Mouse (Mus musculus) embryonic stem cell, embryonic (primary cell): ENCODE data around the gene Hist1h2bg.
"Not testable (repeated sequence)": the region's sequence is repeated elsewhere in the genome, so short reads cannot be mapped to it uniquely, and the experiment has no call there.

Source experiments
- CTCF ChIA-PET, 4 experiments: fragments of 300-600 bp in 2 of 4; fragments of 350-600 bp in 2 of 4; sonication (Branson Sonifier 250); formaldehyde crosslinking; loops; one replicate each; lab custom pipeline; 2022; ENCODE audit warnings: inconsistent platforms in 2 of 4; lab: Charles Lee
- POLR2A ChIA-PET, 4 experiments: fragments of 300-600 bp in 2 of 4; fragments of 350-600 bp in 2 of 4; sonication (Branson Sonifier 250); formaldehyde crosslinking; loops; one replicate each; lab custom pipeline; 2022; ENCODE audit warnings: antibody characterized with exemption in 4 of 4, inconsistent platforms in 1 of 4; lab: Charles Lee

Hist1h2bg gene

DNA sequence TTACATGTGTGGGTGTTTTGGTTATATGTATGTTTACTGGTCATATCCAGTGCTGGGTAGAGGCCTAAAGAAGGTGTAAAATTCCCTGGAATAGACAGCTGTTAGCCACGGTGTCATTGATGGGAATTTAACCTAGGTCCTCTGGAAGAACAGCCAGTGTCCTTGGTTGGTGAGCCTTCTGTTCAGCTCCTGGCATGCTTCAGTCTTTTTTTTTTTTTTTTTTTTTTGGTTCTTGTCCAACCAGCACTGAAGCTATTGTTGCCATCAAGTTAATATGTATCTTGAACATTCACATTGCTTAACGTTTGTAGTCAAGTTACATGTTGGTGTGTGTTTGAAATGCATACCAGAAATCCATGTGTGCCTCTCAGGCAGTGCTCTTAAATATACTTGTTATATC, 6.7 kb upstream of the Hist1h2bg start:
- ChIA-PET CTCF (interaction anchor here in 1 of 4 experiments (0.6 kb wide), 2 partner anchors 34 to 1522 kb away, joined by 5 read pairs; no protein-coding TSS in a partner anchor), POLR2A (interaction anchor here in 3 of 4 experiments (0.6 to 9.9 kb wide), 34 partner anchors 8 to 1847 kb away, joined by 3 to 217 read pairs (median 6); partner anchors contain the start of genes Hist1h4d (in 3 of the 3), Hist1h2ac (in 2 of the 3), Hist1h2ad (in 2 of the 3) and Hist1h2ae (in 2 of the 3))

- ChIA-PET CTCF (interaction anchor here in 1 of 4 experiments (0.6 kb wide), 1 partner anchor 47 kb away, joined by 15 read pairs; no protein-coding TSS in a partner anchor), POLR2A (interaction anchor here (0.6 to 22.3 kb wide), 121 partner anchors 8 to 1854 kb away, joined by 3 to 794 read pairs (median 6); partner anchors contain the start of genes Hist1h3e (in 4 of the 4), Hist1h4d (in 4 of the 4), Hist1h1a (in 3 of the 4) and Hist1h1c (in 3 of the 4))
Measured at GRCm38 (mm10) chr13:23570261-23571021, 755 bp upstream of the Hist1h2bg start.

GRCm38 (mm10) chr13:23571504-23572217, 465 bp downstream of the Hist1h2bg start:
- ChIA-PET POLR2A (interaction anchor here (0.5 to 22.3 kb wide), 134 partner anchors 9 to 1856 kb away, joined by 3 to 794 read pairs (median 6); partner anchors contain the start of genes Hist1h2ac (in 4 of the 4), Hist1h2bc (in 4 of the 4), Hist1h3e (in 4 of the 4) and Hist1h4d (in 4 of the 4)), CTCF (interaction anchor here in 1 of 4 experiments (0.6 kb wide), 1 partner anchor 38 kb away, joined by 3 read pairs; no protein-coding TSS in a partner anchor)

DNA sequence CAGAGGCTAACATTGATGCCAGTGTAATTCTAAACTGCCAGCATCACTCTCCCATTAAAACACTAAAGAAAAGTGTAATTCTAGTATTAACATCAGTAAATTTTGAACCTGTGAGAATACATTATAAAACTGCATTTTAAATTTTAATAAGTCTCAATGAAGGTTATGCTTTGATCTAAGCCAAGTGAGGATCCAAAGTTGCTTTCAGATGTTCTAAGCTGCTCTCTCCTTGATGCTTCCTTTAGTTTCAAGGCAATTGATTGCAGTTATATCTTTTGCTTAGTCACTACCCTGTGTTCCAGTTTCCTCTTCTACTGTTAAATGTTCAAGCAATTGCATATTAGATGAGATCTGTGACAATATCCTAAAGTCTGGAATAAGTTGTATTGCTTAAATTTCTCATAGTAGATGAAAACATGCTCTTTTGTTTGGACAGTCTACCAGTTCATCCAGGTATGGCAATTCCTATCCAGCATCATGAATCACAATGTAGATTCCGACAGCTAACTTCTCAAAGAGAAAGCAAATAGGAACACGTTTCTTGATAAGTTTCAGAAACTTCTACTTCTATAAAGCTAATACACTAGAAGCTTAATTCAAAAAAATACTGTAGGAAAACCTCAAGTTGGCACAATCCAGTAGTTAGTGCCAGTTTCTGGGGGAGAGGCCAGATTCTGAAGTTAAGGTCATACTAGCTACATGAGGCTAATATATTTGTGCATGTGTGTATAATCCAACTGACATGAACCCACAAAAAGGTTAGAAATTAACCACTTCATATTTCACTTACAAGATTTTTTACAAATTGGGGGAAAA, 1.2 kb downstream of the Hist1h2bg start:
- CTCF ChIA-PET = no interaction called here

DNA sequence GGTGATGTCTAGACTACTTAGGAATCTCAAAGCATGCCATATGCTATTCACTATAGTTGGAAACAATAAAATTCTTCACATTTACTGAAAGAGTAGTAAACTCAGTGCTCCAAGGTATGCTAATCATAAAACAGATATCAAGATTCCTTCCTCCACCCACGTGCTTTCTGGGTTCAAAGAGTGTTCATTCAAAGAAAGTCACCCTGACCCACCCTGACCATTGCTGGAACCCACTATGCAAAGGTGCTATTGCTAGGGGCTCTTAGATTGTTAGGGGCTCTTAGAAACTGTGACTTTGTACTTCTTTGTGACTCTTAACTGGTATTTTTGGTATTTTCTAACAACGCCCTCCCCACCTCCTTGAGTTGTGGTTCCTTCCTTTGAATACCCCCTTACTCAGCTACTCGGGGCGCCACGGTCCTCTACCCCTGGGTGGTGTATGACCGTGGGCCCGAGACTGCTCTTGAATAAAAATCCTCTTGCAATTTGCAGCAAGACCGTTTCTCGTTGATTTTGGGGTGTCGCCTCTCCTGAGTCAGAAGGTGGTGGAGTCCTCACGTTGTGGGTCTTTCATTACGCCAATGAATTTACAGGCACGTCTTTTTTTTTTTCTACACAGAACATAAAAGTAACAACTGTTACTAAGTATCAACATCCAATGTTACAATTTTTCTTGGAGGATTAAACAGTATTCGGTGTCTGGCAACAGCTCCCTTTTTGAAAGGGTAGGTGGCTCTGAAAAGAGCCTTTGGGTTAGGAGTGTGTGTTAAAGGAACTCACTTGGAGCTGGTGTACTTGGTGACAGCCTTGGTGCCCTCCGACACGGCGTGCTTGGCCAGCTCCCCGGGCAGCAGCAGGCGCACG, 2.1 kb downstream of the Hist1h2bg start:
- CTCF ChIA-PET = not testable (repeated sequence)
- POLR2A ChIA-PET = interaction anchor here (0.6 to 22.3 kb wide), 55 partner anchors 10 to 1540 kb away, joined by 3 to 794 read pairs (median 23); partner anchors contain the start of genes Hist1h4d (in 4 of the 4), Hist1h4f (in 4 of the 4), Hist1h1c (in 3 of the 4) and Hist1h1d (in 3 of the 4)

More for the DNA sequence above, 1.2 kb downstream of the Hist1h2bg start:
- POLR2A ChIA-PET = interaction anchor here (0.5 to 22.3 kb wide), 70 partner anchors 10 to 1851 kb away, joined by 3 to 794 read pairs (median 16); partner anchors contain the start of genes Hist1h4d (in 4 of the 4), Hist1h1c (in 3 of the 4), Hist1h1d (in 3 of the 4) and Hist1h2ac (in 3 of the 4)

GRCm38 (mm10) chr13:23573898-23574524, 2.8 kb downstream of the Hist1h2bg start, which contains the start of the genes Hist1h2bf and Hist1h2ad:
TSS of gene Hist1h2bf (minus strand) at chr13:23574196.
TSS of gene Hist1h2ad (plus strand) at chr13:23574381.
- POLR2A ChIA-PET = interaction anchor here (0.7 to 22.3 kb wide), 38 partner anchors 10 to 1539 kb away, joined by 3 to 794 read pairs (median 36); partner anchors contain the start of genes Hist1h4f (in 4 of the 4), Hist1h1d (in 3 of the 4), Hist1h2ac (in 3 of the 4) and Hist1h2bc (in 3 of the 4)
- CTCF ChIA-PET = not testable (repeated sequence)

DNA sequence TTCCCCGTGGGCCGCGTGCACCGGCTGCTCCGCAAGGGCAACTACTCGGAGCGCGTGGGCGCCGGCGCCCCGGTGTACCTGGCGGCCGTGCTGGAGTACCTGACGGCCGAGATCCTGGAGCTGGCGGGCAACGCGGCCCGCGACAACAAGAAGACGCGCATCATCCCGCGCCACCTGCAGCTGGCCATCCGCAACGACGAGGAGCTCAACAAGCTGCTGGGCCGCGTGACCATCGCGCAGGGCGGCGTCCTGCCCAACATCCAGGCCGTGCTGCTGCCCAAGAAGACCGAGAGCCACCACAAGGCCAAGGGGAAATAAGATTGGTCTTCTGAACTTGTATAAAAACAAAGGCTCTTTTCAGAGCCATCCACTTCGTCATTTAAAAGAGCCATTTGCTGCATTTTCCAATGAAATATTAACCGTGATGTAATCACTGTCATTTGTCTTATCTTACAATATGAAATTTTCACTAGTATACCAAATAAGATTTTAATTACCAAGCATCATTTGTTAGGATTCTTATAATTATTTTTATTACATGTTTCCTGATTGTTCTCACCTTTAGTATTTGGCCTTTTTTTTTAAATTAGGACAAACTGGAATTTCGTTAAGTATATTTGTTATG, 3.5 kb downstream of the Hist1h2bg start:
- CTCF ChIA-PET = not testable (repeated sequence)
- POLR2A ChIA-PET = interaction anchor here in 3 of 4 experiments (0.7 to 28.3 kb wide), 23 partner anchors 10 to 1532 kb away, joined by 3 to 794 read pairs (median 50); partner anchors contain the start of genes Hist1h4d (in 3 of the 3), Hist1h4f (in 3 of the 3), Hist1h1d (in 2 of the 3) and Hist1h2ac (in 2 of the 3)

GRCm38 (mm10) chr13:23575271-23575851, 4.2 kb downstream of the Hist1h2bg start, which contains the start of gene Hist1h3d:
TSS of gene Hist1h3d (plus strand) at chr13:23575763.
- ChIA-PET POLR2A (interaction anchor here (0.6 to 28.3 kb wide), 50 partner anchors 7 to 1822 kb away, joined by 3 to 794 read pairs (median 6); partner anchors contain the start of genes Hist1h2ac (in 3 of the 4), Hist1h2bc (in 3 of the 4), Hist1h1d (in 2 of the 4) and Hist1h2af (in 2 of the 4)), CTCF (no interaction called here)

- CTCF ChIA-PET = not testable (repeated sequence)
- POLR2A ChIA-PET = interaction anchor here (0.6 to 28.3 kb wide), 62 partner anchors 8 to 1822 kb away, joined by 3 to 794 read pairs (median 5); partner anchors contain the start of genes Hist1h2ac (in 3 of the 4), Hist1h2bc (in 3 of the 4), Hist1h1d (in 2 of the 4) and Hist1h2ab (in 2 of the 4)
Measured at GRCm38 (mm10) chr13:23575864-23576313, 4.7 kb downstream of the Hist1h2bg start.

GRCm38 (mm10) chr13:23576351-23576881, 5.2 kb downstream of the Hist1h2bg start:
- ChIA-PET CTCF (no interaction called here), POLR2A (interaction anchor here (0.6 to 28.3 kb wide), 67 partner anchors 8 to 1823 kb away, joined by 3 to 794 read pairs (median 5); partner anchors contain the start of genes Hist1h2ac (in 3 of the 4), Hist1h2bc (in 3 of the 4), Hist1h1d (in 2 of the 4) and Hist1h2ab (in 2 of the 4))

GRCm38 (mm10) chr13:23576906-23577639, 5.9 kb downstream of the Hist1h2bg start:
- POLR2A ChIA-PET = interaction anchor here (0.6 to 28.3 kb wide), 59 partner anchors 7 to 1823 kb away, joined by 3 to 794 read pairs (median 5); partner anchors contain the start of genes Hist1h2ac (in 3 of the 4), Hist1h2bc (in 3 of the 4), Hist1h1a (in 2 of the 4) and Hist1h1d (in 2 of the 4)

DNA sequence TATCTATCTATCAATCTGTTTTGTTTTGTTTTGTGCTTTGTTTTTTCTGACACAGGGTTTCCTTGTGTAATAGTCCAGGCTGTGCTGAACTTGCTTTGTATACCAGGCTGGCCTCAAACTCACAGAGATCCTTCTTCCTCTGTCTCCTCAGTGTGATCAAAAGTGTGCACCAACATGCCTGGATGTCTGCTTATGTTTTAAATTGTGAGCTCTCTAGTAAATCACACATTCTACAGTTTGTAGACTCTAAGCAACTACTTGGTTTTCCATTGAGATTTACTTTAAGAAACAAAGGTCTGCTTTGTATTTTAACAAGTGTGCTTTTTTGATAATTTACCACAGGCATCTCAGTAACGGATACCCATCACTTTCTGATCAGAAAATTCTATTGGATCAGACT, 6.6 kb downstream of the Hist1h2bg start:
- ChIA-PET CTCF (no interaction called here), POLR2A (interaction anchor here in 3 of 4 experiments (0.7 to 28.3 kb wide), 19 partner anchors 7 to 186 kb away, joined by 3 to 794 read pairs (median 19); partner anchors contain the start of genes Hist1h1d (in 2 of the 3), Hist1h2ab (in 2 of the 3), Hist1h2ac (in 2 of the 3) and Hist1h2af (in 2 of the 3))

More at GRCm38 (mm10) chr13:23576906-23577639, 5.9 kb downstream of the Hist1h2bg start:
- CTCF ChIA-PET = no interaction called here
